Mouse (Mus musculus): Measurements from ENCODE around the gene Mst1.

- TF ChIP-seq POLR2A (IDR thresholded peaks at IDR 0.05; ENCODE audit: insufficient read depth, low read depth, low read length) (no peak), CTCF (IDR thresholded peaks at IDR 0.05; ENCODE audit: insufficient read depth, low read depth, low read length) (no peak)
Measured at GRCm38 (mm10) chr9:108053665-108054225, 26.5 kb upstream of the Mst1 start.

Data from olfactory bulb, adult 2 months (tissue).